Mouse (Mus musculus): ENCODE data around the gene Olfr414.

- no peak for TF ChIP-seq CTCF (IDR thresholded peaks at IDR 0.05; ENCODE audit: control insufficient read depth, insufficient read depth, low read length)
- TF ChIP-seq POLR2A (IDR thresholded peaks at IDR 0.05; ENCODE audit: borderline replicate concordance, control insufficient read depth, low read depth, low read length), result no peak
These were observed 2.5 kb downstream of the Olfr414 start for GRCm38 (mm10) chr1:174426180-174426986.
